8 mouse cellular contexts compared by ENCODE assay signal in genomic region chr17:36205456-36205855, GRCm38 (mm10). TPM values are rescaled to one million over a fixed set of nuclear protein-coding genes. Genes with fewer than 3 reads are reported as not detected.
DNase-seq lines count a peak whose midpoint lies in the region; ATAC-seq lines count a peak whose summit lies in the region.

No protein-coding gene starts in this region.

- H3K27me3 ChIP-seq in kidney, embryonic 14.5 days (ENCODE audit: control insufficient read depth, insufficient read depth, low read length) = peaks cover 47% of the 10 kb centered on the region

- no peak overlapping the region for H3K27ac ChIP-seq in kidney, embryonic 14.5 days (ENCODE audit: low read depth, low read length)

- H3K9ac ChIP-seq in kidney, embryonic 14.5 days (ENCODE audit: low read depth, low read length) = no peak overlapping the region

- ATAC-seq in activated CD4-positive, CD25-positive, alpha-beta regulatory T cell, adult 4 months = peak; percentile 80
- peak; percentile 57; the same call in 1 of the 2 replicates for ATAC-seq in kidney, embryonic 14.5 days (ENCODE audit: low FRiP score, low TSS enrichment)
- no peak for ATAC-seq in cerebellum, adult (ENCODE audit: insufficient number of reproducible peaks, low FRiP score, low TSS enrichment)

- no peaks in the 10 kb centered on the region for H3K4me1 ChIP-seq in kidney, embryonic 14.5 days (ENCODE audit: control insufficient read depth, insufficient read depth, low read length)

- H3K36me3 ChIP-seq in kidney, embryonic 14.5 days (ENCODE audit: control insufficient read depth, insufficient read depth, low read length) = no peaks in the 10 kb centered on the region

- H3K4me2 ChIP-seq in kidney, embryonic 14.5 days (replicated peaks; ENCODE audit: low read depth, low read length) = peak overlapping the region; percentile 44

- no peaks in the 10 kb centered on the region for H3K9me3 ChIP-seq in kidney, embryonic 14.5 days (ENCODE audit: control insufficient read depth, low read length)

- H3K4me3 ChIP-seq in kidney, embryonic 14.5 days (ENCODE audit: low read length) = peak overlapping the region; percentile 32

- WGBS in kidney, embryonic 14.5 days = 1% methylated on average over 15 of the region's 15 CpGs

- DNase-seq in B cell, adult 2 months = peak; percentile 65 to 70
- peak; percentile 52 to 61 for DNase-seq in heart, adult 9 months (ENCODE audit: low spot score in 2 of 2)
- DNase-seq in lung, postnatal 14 days = peak; percentile 21
- DNase-seq in retina, embryonic 14.5 days (ENCODE audit: low spot score) = peak; percentile 29
- no peak for DNase-seq in ovary, postnatal 10 days (ENCODE audit: low spot score)

RNA-seq across cellular contexts. Expression of gene H2-T3, which starts 15.4 kb away (rescaled TPM):
- 1 to 10 TPM in 1 of 2 experiments, not detected in 1; 5.7 TPM for polyA plus RNA-seq in activated CD4-positive, CD25-positive, alpha-beta regulatory T cell, adult 4 months (2017; shearing (Covaris generic))
- not detected in 2 replicates for polyA plus RNA-seq in kidney, embryonic 14.5 days (2014; fragmentation: Nextera tagmentation; extraction: Ambion mirVana)

RNA-seq across cellular contexts. Expression of gene Gm8909, which starts 37.1 kb away (rescaled TPM):
- 1 to 10 TPM; 1.3 to 5.2 TPM for polyA plus RNA-seq in activated CD4-positive, CD25-positive, alpha-beta regulatory T cell, adult 4 months (2017; shearing (Covaris generic))
- polyA plus RNA-seq in kidney, embryonic 14.5 days (2014; fragmentation: Nextera tagmentation; extraction: Ambion mirVana) = not detected in 2 replicates

RNA-seq across cellular contexts. Expression of gene Rpp21, which starts 52.4 kb away (rescaled TPM):
- 100 to 1,000 TPM; 178 to 195 TPM for polyA plus RNA-seq in activated CD4-positive, CD25-positive, alpha-beta regulatory T cell, adult 4 months (2017; shearing (Covaris generic))
- 120 and 163 TPM in 2 replicates for polyA plus RNA-seq in kidney, embryonic 14.5 days (2014; fragmentation: Nextera tagmentation; extraction: Ambion mirVana)
